In genomic region chr16:33600216-33600615, GRCm38 (mm10) we compare ENCODE assay signal across 12 mouse cellular contexts.
DNase-seq lines count a peak whose midpoint lies in the region; ATAC-seq and TF ChIP-seq lines count a peak whose summit lies in the region.
"Had no signal": no experiment of that assay in that cellular context is flagged by ENCODE, and none has a peak within 500 bp of the region (broad histone marks: within the 10 kb centered on the region; RNA-seq: fewer than 3 reads in every experiment).

No protein-coding gene starts in this region.

- no peak for TF ChIP-seq EP300 in heart, postnatal 0 days (IDR thresholded peaks at IDR 0.05; ENCODE audit: low read depth)

- H3K9ac ChIP-seq in heart, postnatal 0 days (replicated peaks; ENCODE audit: low read depth, low read length) = no peak overlapping the region
- H3K9ac ChIP-seq: limb, embryonic 13.5 days; neural tube, embryonic 15.5 days had no signal

- H3K27me3 ChIP-seq in heart, postnatal 0 days (ENCODE audit: control insufficient read depth, insufficient read depth, low read length) = no peaks in the 10 kb centered on the region
- H3K27me3 ChIP-seq in testis, adult 2 months (ENCODE audit: control insufficient read depth, insufficient read depth, low read length) = no peaks in the 10 kb centered on the region
- H3K27me3 ChIP-seq: limb, embryonic 13.5 days; neural tube, embryonic 15.5 days had no signal

- peaks cover 6% of the 10 kb centered on the region; the same call in 1 of the 2 replicates for H3K4me1 ChIP-seq in heart, postnatal 0 days (ENCODE audit: control insufficient read depth, insufficient read depth)
- H3K4me1 ChIP-seq in testis, adult 2 months (ENCODE audit: control insufficient read depth, insufficient read depth, low read length) = no peaks in the 10 kb centered on the region; the same call in 1 of the 2 replicates
- H3K4me1 ChIP-seq: limb, embryonic 13.5 days; neural tube, embryonic 15.5 days had no signal

- no peak overlapping the region for H3K27ac ChIP-seq in heart, postnatal 0 days (ENCODE audit: low read depth)
- H3K27ac ChIP-seq in testis, adult 2 months (ENCODE audit: control insufficient read depth, insufficient read depth, low read depth, low read length) = no peak overlapping the region
- H3K27ac ChIP-seq: limb, embryonic 13.5 days; neural tube, embryonic 15.5 days had no signal

- no peak for TF ChIP-seq POLR2A in testis, adult 2 months (IDR thresholded peaks at IDR 0.05; ENCODE audit: control insufficient read depth, low read depth, low read length)

- TF ChIP-seq CTCF in heart, postnatal 0 days (IDR thresholded peaks at IDR 0.05; ENCODE audit: low read depth) = peak; percentile 35
- peak; percentile 44; the same call in 1 of the 2 replicates for TF ChIP-seq CTCF in testis, adult 2 months (IDR thresholded peaks at IDR 0.05; ENCODE audit: control insufficient read depth, insufficient read depth, insufficient replicate concordance, low read depth, low read length)

- no peak overlapping the region for H3K4me3 ChIP-seq in heart, postnatal 0 days (ENCODE audit: low read depth, low read length)
- no peak overlapping the region for H3K4me3 ChIP-seq in testis, adult 2 months (ENCODE audit: control insufficient read depth, low read depth, low read length)
- H3K4me3 ChIP-seq: erythroblast, embryonic 14.5 days; limb, embryonic 13.5 days; neural tube, embryonic 15.5 days had no signal

- no peaks in the 10 kb centered on the region for H3K36me3 ChIP-seq in heart, postnatal 0 days (replicated peaks; ENCODE audit: control insufficient read depth, insufficient read depth, low read length)
- no peaks in the 10 kb centered on the region for H3K36me3 ChIP-seq in testis, adult 2 months (ENCODE audit: control insufficient read depth, insufficient read depth, low read length)
- H3K36me3 ChIP-seq: limb, embryonic 13.5 days; neural tube, embryonic 15.5 days had no signal

- WGBS in heart, postnatal 0 days = 24% methylated on average over 5 of the region's 5 CpGs

- H3K4me2 ChIP-seq in heart, postnatal 0 days (ENCODE audit: low read depth, low read length) = no peak overlapping the region
- H3K4me2 ChIP-seq: limb, embryonic 13.5 days; neural tube, embryonic 15.5 days had no signal

- no peaks in the 10 kb centered on the region for H3K9me3 ChIP-seq in heart, postnatal 0 days (replicated peaks; ENCODE audit: control insufficient read depth, low read length)
- H3K9me3 ChIP-seq: limb, embryonic 13.5 days; neural tube, embryonic 15.5 days had no signal

- DNase-seq in heart, postnatal 0 days (ENCODE audit: low spot score) = no peak
- no peak for DNase-seq in heart, adult 9 months (ENCODE audit: low spot score in 2 of 2)
- DNase-seq in testis, postnatal 14 days (ENCODE audit: low spot score) = no peak
- no peak for DNase-seq in right cerebral cortex, postnatal 10 days (ENCODE audit: low spot score in 2 of 2)
- no peak for DNase-seq in cerebellum, postnatal 25 days
- DNase-seq in Muller cell, postnatal 12 days (ENCODE audit: inconsistent ontology term) = no peak
- DNase-seq: heart, postnatal 36 days had no signal

- ATAC-seq in heart, postnatal 0 days (ENCODE audit: insufficient read depth, low read depth) = no peak
- peak; percentile 53 for ATAC-seq in granulocyte monocyte progenitor cell, adult 5-6 weeks (replicated peaks; ENCODE audit: poor library complexity, severe bottlenecking)
